Mouse (Mus musculus): ENCODE measurements around the gene Kncn.

The Kncn gene

GRCm38 (mm10) chr4:115884022-115884421 is at the start of gene Kncn:
Kncn (plus strand) TSS chr4:115884400.
- DNase-seq, result no peak

- DNase-seq, result no peak
Observed at GRCm38 (mm10) chr4:115835576-115835975, 48.6 kb upstream of the Kncn start.

DNA sequence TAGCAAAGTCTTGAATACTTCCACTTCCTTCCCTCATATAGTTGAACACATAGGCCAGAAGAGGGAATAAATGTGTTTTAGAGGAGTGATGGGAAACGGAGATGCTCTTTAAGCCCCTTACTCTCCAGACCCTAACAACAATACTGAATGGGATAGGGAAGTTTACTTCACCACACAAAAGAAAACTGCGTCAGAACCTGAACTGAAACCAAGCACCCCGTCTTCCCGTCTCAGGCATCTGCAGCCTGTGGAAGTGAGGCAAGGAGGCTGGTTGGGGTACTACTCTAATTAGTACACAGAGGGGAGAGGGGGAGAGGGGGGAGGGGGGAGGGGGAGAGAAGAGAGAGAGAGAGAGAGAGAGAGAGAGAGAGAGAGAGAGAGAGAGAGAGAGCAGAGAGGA is 46.0 kb upstream of the Kncn start:
- DNase-seq, result no peak

DNA sequence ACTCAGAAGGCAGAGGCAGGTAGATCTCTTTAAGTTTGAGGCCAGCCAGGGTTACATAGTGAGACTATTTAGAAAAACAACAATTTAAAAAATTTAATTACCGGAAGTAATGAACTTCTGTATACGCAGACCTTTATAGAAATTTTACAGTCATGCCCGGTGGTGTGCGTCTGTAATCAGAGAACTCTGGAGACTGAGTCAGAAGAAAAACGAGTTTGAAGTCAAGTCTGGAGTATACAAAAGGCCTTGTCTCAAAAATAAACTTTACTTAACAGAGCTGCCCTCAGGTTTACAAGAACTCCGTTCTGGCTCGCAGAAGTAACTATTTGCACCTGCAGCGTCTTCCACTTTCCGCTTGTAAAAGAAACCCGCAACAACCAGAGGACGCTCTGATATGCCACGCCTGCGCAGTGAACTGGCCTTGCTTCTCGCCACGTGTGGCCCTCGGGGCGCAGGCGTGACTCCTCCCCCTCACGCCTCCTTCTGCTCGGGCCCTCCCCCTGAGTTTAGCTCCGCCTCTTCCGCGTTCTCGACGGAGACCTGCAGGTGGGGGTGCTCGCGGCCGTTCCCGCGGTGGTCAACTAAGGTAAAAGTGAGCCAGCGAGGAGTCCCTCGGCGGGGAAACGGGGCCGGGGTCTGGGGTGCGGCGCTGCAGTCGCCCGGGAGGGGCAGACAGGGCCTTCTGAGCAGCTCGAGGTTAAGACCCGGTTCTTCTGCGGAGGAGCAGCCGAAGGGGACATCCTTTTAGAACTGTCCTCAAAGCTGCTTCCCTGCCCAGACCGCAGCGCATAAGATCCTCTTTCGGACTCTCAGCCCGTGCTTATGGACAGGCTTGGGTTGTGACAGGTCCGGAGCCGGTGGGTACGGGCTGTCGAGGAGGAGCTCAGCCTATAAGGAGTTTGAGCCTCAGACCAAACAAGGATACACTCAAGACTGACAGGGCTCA is 45.2 kb upstream of the Kncn start, which contains the start of gene Mknk1:
Mknk1 (plus strand) TSS at position 503 of the 946 bp plus-strand sequence.
- DNase-seq, result peak; percentile 92

GRCm38 (mm10) chr4:115839956-115840355 is 44.2 kb upstream of the Kncn start:
- DNase-seq, result peak; percentile 37

DNA sequence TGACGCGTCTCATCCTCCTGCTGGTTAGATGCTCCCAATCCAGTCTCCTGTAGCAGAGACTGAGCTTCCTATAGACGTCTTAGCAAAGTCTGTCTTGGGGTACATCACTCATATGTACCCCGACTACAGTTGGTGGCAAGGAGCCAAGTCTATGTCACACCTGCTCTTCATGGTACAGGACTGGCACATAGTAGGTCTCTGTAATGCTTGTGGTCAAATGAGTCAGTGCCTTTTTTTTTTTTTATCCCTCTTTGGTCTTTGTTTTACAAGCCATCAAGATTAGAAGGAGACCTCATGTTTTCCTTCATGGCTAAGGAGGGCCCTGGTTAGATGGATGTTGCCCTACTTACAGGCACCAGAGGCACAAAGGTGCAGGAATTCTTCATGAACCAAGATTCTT is 43.4 kb upstream of the Kncn start:
- no peak for DNase-seq

DNA sequence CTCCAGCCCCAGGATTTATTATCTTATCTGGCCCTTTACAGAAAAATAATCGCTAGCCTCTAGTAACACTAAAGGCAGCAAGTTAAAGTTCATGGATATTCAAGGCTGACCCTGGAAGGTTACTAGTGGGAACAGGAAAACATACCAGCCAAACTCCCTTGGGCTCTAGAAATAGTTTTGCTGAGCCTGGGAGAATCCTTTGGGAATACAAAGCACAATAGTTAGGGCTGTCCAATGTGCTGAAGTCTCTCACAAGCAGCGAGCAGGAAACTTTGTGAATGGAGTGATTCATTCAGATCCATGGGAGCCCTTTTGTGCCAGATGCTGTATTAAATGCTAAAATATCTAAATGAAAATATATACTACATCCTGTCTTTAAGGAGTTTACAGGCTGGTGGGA is 37.5 kb upstream of the Kncn start:
- DNase-seq, result no peak

DNA sequence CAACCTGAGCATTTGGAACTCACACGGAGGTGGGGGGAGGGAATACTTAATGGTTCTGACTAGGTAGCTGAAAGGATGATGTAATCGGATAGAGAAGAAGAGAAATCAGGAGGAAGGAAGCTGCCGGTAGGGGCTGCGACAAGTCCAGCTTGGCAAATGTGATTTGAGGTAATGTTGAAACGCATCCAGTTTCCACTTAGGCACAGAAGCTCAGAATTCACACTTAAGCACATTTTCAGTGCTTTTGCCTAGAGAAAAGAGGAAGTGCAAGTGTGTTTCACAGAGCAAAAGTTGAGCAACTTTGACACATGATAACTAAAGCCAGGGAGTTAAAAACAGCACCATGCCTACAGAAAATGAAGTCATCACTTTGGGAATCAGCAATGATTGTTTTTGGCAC is 36.8 kb upstream of the Kncn start:
- DNase-seq, result no peak

GRCm38 (mm10) chr4:115848083-115848482 is 36.1 kb upstream of the Kncn start:
- no peak for DNase-seq

DNA sequence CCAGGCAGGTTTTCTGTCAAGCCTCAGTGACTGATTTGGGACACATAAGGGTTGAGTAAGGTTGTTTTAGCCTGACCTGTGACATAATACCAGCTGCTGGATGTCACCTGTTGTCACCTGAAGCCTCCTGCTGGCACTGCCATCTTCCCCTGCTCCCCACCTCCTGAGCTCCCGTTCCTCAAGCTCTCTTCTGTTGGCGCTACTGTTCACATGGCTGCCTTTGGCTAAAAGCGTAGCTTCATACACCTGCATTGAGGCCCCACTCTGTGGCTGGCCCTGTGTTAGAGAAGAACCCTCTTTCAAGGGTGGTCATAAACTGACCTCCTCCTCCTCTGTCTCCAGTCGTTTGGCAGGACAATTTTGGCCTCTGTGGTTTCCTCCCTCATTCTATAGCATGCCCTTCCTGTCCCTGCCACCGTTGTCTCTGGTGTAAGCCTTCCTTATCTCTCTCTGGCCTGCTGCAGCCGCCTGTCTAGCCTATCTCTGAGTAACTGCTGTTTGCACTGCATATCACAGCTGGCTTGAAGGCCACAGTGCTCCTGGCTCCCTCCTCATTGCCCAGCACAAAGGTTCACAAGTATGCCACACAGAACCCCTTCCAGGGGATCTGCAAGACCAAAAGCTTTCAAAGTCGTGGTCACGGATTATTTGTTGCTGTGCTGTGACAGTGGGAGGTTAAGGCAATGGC is 35.1 kb upstream of the Kncn start:
- DNase-seq, result no peak

DNA sequence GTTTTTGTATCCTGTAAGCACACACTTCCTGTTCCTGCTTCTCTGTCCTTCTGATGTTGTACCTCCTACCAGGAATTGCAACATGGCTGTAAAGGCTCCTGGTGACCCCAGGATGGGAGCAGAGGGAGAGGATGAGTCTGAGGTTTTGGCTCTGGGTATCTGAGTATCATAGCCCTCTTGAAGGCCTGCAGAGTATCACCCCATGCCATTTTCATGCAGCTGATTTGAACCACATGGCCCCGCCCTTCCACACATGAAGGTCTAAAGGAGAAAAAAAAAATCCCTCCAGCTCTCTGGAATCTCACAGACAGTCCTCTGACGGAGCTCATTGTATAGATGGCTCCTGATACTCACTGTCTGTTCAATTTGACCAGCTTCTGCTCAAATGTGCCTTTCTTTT is 34.1 kb upstream of the Kncn start:
- DNase-seq, result no peak

GRCm38 (mm10) chr4:115850631-115851030 is 33.6 kb upstream of the Kncn start:
- no peak for DNase-seq

DNA sequence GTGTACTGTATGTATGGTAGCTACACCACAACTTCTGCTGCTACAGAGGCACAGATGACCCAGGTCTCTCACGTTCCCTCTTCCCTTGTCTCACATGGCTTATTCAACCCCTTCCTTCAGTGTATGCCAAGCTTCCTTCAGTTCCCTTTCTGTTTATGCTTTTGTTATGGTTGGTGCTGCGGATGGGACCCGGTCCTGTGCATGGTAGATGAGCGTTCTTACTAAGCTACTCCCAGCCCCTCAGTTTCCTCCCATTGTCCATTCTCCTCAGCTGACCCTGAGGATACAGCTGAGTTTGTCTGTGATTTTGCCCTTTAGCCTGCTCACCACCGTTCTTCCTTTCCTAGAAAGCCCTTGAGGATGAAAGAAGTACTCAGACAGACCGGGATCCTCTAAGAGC is 32.6 kb upstream of the Kncn start:
- no peak for DNase-seq

GRCm38 (mm10) chr4:115855100-115855499 is 29.1 kb upstream of the Kncn start:
- DNase-seq, result no peak

DNA sequence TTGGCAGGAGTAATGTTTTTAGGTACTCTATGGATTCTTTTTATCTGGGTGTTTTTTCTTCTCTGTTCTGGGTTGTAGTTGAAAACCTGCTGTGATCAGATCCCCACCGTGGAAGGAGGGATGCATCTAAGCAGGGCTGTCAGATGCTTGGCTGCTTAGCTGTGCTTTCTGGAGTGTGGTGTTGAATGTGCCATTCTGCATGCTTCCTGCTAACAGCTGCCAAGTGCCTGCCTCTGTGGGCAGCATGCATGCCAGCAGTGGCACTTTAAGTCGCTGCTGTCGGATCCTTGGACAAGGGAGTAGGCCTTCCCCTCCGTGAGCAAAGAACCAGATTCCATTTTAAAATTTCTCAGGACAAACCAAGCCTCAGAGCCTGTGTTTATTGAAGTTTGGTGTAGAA is 28.6 kb upstream of the Kncn start:
- no peak for DNase-seq

- no peak for DNase-seq
Observed at GRCm38 (mm10) chr4:115856282-115856681, 27.9 kb upstream of the Kncn start.

GRCm38 (mm10) chr4:115857293-115857883 is 26.8 kb upstream of the Kncn start:
- no peak for DNase-seq

DNA sequence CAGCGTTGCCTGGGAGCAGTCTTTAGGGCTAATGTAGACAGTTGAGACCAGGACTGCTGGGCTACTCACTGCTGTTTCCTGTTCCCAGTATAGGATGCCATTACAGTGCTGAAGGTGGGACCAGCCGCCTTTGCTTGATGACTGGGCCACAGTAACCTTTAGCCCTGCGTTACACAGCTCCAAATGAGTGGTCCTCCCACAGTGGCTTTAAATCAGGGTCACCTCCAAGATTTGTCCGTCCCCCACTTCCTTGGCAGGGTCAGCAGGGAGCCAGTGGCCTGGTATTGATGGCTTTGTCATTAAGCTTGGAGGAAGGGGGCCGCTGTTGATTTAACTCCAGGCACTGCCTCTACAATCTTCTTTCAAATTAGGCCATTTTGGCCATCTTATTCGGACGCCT is 20.8 kb upstream of the Kncn start:
- DNase-seq, result no peak

GRCm38 (mm10) chr4:115863880-115864279 is 20.3 kb upstream of the Kncn start:
- DNase-seq, result no peak

DNA sequence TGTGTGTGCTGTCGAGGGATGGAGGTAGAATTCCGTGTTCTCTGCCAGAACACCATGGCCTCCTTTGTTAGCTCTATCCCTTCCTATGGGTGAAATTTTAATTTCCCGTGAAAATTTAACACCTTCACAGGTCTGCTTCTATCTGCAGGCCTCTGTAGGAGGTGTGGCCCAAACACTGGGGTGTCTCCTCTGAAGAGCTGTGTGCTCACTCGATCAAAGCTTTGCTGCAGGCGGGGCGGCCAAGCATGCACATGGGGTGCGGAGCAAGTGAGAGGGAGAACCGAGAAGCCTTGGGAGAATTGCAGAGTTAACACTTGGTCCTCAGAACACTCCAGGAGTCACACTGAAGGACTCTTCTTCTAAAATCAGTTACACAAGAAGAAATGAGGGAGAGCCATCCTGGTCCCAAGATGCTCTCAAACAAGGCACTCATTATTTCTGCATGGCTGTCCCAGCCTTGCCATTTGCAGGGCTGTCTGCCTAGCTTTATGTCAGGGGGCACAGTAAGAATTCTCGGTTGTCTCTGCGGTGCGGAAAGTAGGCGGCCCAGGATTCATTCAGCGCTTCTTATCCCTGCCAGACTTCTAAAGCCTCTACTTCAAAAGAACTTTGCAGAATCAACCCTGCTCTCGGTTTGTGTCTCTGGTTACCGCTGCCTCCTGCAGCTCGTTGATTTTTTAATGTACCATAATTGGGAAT is 14.5 kb upstream of the Kncn start:
- DNase-seq, result no peak

- DNase-seq, result no peak
Observed at GRCm38 (mm10) chr4:115873231-115873630, 11.0 kb upstream of the Kncn start.

- no peak for DNase-seq
Observed at GRCm38 (mm10) chr4:115878216-115878678, 6.0 kb upstream of the Kncn start.

DNA sequence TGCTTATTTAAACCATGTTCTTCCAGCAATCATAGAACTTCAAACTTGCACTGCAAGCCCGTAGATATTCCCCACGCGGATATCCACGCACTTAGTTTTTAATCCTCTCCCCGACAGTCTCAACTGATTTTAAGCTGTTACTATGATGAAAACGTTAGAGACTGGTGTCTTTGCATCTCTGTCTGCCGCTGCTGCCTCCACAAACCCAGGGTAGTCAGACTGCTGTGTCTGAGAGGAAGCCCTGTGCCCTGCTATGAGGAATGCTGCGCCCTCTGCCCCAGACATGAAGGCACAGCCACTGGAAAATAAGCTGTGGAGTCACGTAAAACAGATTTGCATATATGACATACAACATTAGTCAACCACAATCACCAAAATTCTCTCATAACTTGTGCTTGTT is 5.4 kb upstream of the Kncn start:
- DNase-seq, result no peak

Measured in cerebellum, adult 11-12 months (tissue).